ENCODE assay signal across 1 mouse cellular context in genomic region chr11:62929799-62930198, GRCm38 (mm10).
TF ChIP-seq lines count a peak whose summit lies in the region.

No protein-coding gene starts in this region.

TF ChIP-seq in CH12.LX, 34 proteins besides CTCF, POLR2A, EP300 and RAD21 (continued from another document):
- no peak for TF ChIP-seq NELFE (IDR thresholded peaks at IDR 0.05; ENCODE audit: low read depth, low read length)
- no peak for TF ChIP-seq POLR2AphosphoS2 (IDR thresholded peaks at IDR 0.05; ENCODE audit: low read depth, low read length)
